ENCODE assay signal across 1 mouse cellular context in genomic region chr11:102401898-102402500, GRCm38 (mm10).
TF ChIP-seq lines count a peak whose summit lies in the region.

No protein-coding gene starts in this region.

TF ChIP-seq in CH12.LX, 34 proteins besides CTCF, POLR2A, EP300 and RAD21:
- TF ChIP-seq PAX5 (IDR thresholded peaks at IDR 0.05; ENCODE audit: low read length): no peak
- no peak for TF ChIP-seq ELF1 (IDR thresholded peaks at IDR 0.05; ENCODE audit: low read depth, low read length)
- no peak for TF ChIP-seq KAT2A (IDR thresholded peaks at IDR 0.05; ENCODE audit: insufficient replicate concordance, low read length)
- TF ChIP-seq ZNF384 (IDR thresholded peaks at IDR 0.05; ENCODE audit: low read depth, low read length): no peak
- no peak for TF ChIP-seq TCF12 (IDR thresholded peaks at IDR 0.05; ENCODE audit: low read depth, low read length)
- TF ChIP-seq BHLHE40 (IDR thresholded peaks at IDR 0.05; ENCODE audit: low read depth, low read length): no peak
- no peak for TF ChIP-seq SMC3 (IDR thresholded peaks at IDR 0.05; ENCODE audit: low read depth, low read length)
